Mouse (Mus musculus): ENCODE measurements around the gene Stab2. TPM values are rescaled to one million over a fixed set of nuclear protein-coding genes. Genes with fewer than 3 reads are reported as not detected.
A peak's percentile ranks its signal among the peaks of the same experiment; 100 is the strongest.

The Stab2 gene
- polyA plus RNA-seq, 1 experiment from 2014 or later, result 0.24 TPM

GRCm38 (mm10) chr10:87024884-87025283 lies 17.1 kb upstream of the Stab2 start:
- H3K4me3 ChIP-seq (ENCODE audit: low read depth, low read length), result no peak overlapping the region
- 1% methylated on average over 10 of the region's 10 CpGs for WGBS

GRCm38 (mm10) chr10:87020711-87021110 lies 12.9 kb upstream of the Stab2 start:
- 53% methylated on average over 15 of the region's 16 CpGs for WGBS
- no peak for ATAC-seq
- peak; percentile 62 for TF ChIP-seq CTCF (IDR thresholded peaks at IDR 0.05)
- TF ChIP-seq EP300 (IDR thresholded peaks at IDR 0.05), result no peak

More at GRCm38 (mm10) chr10:87024884-87025283, 17.1 kb upstream of the Stab2 start:
- TF ChIP-seq CTCF (IDR thresholded peaks at IDR 0.05) (peak; percentile 97), EP300 (IDR thresholded peaks at IDR 0.05) (no peak)
- H3K27ac ChIP-seq (ENCODE audit: low read length), result no peak overlapping the region
- DNase-seq (ENCODE audit: low spot score) (peak; percentile 93), ATAC-seq (peak; percentile 82)
- no peak overlapping the region for H3K9ac ChIP-seq (replicated peaks; ENCODE audit: low read depth)
- no peaks in the 10 kb centered on the region for H3K4me1 ChIP-seq (ENCODE audit: insufficient read depth, low read depth, low read length)
- no peaks in the 10 kb centered on the region for H3K9me3 ChIP-seq (ENCODE audit: low read length)
- no peaks in the 10 kb centered on the region for H3K36me3 ChIP-seq (ENCODE audit: insufficient read depth, low read length)
- no peak overlapping the region for H3K4me2 ChIP-seq (replicated peaks; ENCODE audit: low read depth, low read length)
- no peaks in the 10 kb centered on the region for H3K27me3 ChIP-seq (replicated peaks; ENCODE audit: insufficient read depth, low read length)

GRCm38 (mm10) chr10:87018876-87019275 lies 11.1 kb upstream of the Stab2 start:
- 46% methylated on average over 9 of the region's 9 CpGs for WGBS

More at GRCm38 (mm10) chr10:87020711-87021110, 12.9 kb upstream of the Stab2 start:
- Histone ChIP-seq H3K27me3 (replicated peaks; ENCODE audit: insufficient read depth, low read length) (no peaks in the 10 kb centered on the region), H3K4me3 (ENCODE audit: low read depth, low read length) (no peak overlapping the region), H3K9ac (replicated peaks; ENCODE audit: low read depth) (no peak overlapping the region), H3K36me3 (ENCODE audit: insufficient read depth, low read length) (no peaks in the 10 kb centered on the region), H3K4me2 (replicated peaks; ENCODE audit: low read depth, low read length) (no peak overlapping the region), H3K27ac (ENCODE audit: low read length) (no peak overlapping the region), H3K4me1 (ENCODE audit: insufficient read depth, low read depth, low read length) (no peaks in the 10 kb centered on the region), H3K9me3 (ENCODE audit: low read length) (no peaks in the 10 kb centered on the region)
- peak; percentile 45 for DNase-seq (ENCODE audit: low spot score)

GRCm38 (mm10) chr10:87016151-87016692 lies 8.4 kb upstream of the Stab2 start:
- H3K4me2 ChIP-seq (replicated peaks; ENCODE audit: low read depth, low read length), result no peak overlapping the region
- WGBS, result 39% methylated on average over 9 of the region's 9 CpGs
- ATAC-seq, result peak; percentile 71

More at GRCm38 (mm10) chr10:87018876-87019275, 11.1 kb upstream of the Stab2 start:
- H3K27ac ChIP-seq (ENCODE audit: low read length), result no peak overlapping the region
- H3K4me3 ChIP-seq (ENCODE audit: low read depth, low read length), result no peak overlapping the region
- no peak overlapping the region for H3K9ac ChIP-seq (replicated peaks; ENCODE audit: low read depth)
- H3K27me3 ChIP-seq (replicated peaks; ENCODE audit: insufficient read depth, low read length), result no peaks in the 10 kb centered on the region
- DNase-seq (ENCODE audit: low spot score), result no peak
- H3K9me3 ChIP-seq (ENCODE audit: low read length), result no peaks in the 10 kb centered on the region
- H3K36me3 ChIP-seq (ENCODE audit: insufficient read depth, low read length), result no peaks in the 10 kb centered on the region
- H3K4me2 ChIP-seq (replicated peaks; ENCODE audit: low read depth, low read length), result no peak overlapping the region
- no peaks in the 10 kb centered on the region for H3K4me1 ChIP-seq (ENCODE audit: insufficient read depth, low read depth, low read length)
- no peak for ATAC-seq
- TF ChIP-seq CTCF (IDR thresholded peaks at IDR 0.05), result no peak
- no peak for TF ChIP-seq EP300 (IDR thresholded peaks at IDR 0.05)

GRCm38 (mm10) chr10:87015403-87015802 lies 7.6 kb upstream of the Stab2 start:
- Histone ChIP-seq H3K4me1 (ENCODE audit: insufficient read depth, low read depth, low read length) (no peaks in the 10 kb centered on the region), H3K36me3 (ENCODE audit: insufficient read depth, low read length) (no peaks in the 10 kb centered on the region), H3K9ac (replicated peaks; ENCODE audit: low read depth) (no peak overlapping the region), H3K4me3 (ENCODE audit: low read depth, low read length) (no peak overlapping the region), H3K27ac (ENCODE audit: low read length) (no peak overlapping the region), H3K4me2 (replicated peaks; ENCODE audit: low read depth, low read length) (no peak overlapping the region), H3K9me3 (ENCODE audit: low read length) (no peaks in the 10 kb centered on the region), H3K27me3 (replicated peaks; ENCODE audit: insufficient read depth, low read length) (no peaks in the 10 kb centered on the region)
- DNase-seq (ENCODE audit: low spot score), result no peak
- 21% methylated on average over 5 of the region's 5 CpGs for WGBS
- TF ChIP-seq CTCF (IDR thresholded peaks at IDR 0.05), result no peak
- TF ChIP-seq EP300 (IDR thresholded peaks at IDR 0.05), result no peak
- ATAC-seq, result no peak

More at GRCm38 (mm10) chr10:87016151-87016692, 8.4 kb upstream of the Stab2 start:
- Histone ChIP-seq H3K9me3 (ENCODE audit: low read length) (no peaks in the 10 kb centered on the region), H3K27ac (ENCODE audit: low read length) (no peak overlapping the region), H3K36me3 (ENCODE audit: insufficient read depth, low read length) (no peaks in the 10 kb centered on the region), H3K4me3 (ENCODE audit: low read depth, low read length) (no peak overlapping the region), H3K9ac (replicated peaks; ENCODE audit: low read depth) (no peak overlapping the region), H3K27me3 (replicated peaks; ENCODE audit: insufficient read depth, low read length) (no peaks in the 10 kb centered on the region), H3K4me1 (ENCODE audit: insufficient read depth, low read depth, low read length) (no peaks in the 10 kb centered on the region)
- peak; percentile 40 for DNase-seq (ENCODE audit: low spot score)
- TF ChIP-seq CTCF (IDR thresholded peaks at IDR 0.05) (no peak), EP300 (IDR thresholded peaks at IDR 0.05) (no peak)

- ATAC-seq, result peak; percentile 52
- Histone ChIP-seq H3K9me3 (ENCODE audit: low read length) (no peaks in the 10 kb centered on the region), H3K9ac (replicated peaks; ENCODE audit: low read depth) (no peak overlapping the region), H3K4me3 (ENCODE audit: low read depth, low read length) (no peak overlapping the region), H3K4me2 (replicated peaks; ENCODE audit: low read depth, low read length) (no peak overlapping the region), H3K27ac (ENCODE audit: low read length) (no peak overlapping the region), H3K4me1 (ENCODE audit: insufficient read depth, low read depth, low read length) (no peaks in the 10 kb centered on the region), H3K27me3 (replicated peaks; ENCODE audit: insufficient read depth, low read length) (no peaks in the 10 kb centered on the region), H3K36me3 (ENCODE audit: insufficient read depth, low read length) (no peaks in the 10 kb centered on the region)
- peak; percentile 42 for DNase-seq (ENCODE audit: low spot score)
- TF ChIP-seq EP300 (IDR thresholded peaks at IDR 0.05) (peak; percentile 31; the same call in 1 of the 2 replicates), CTCF (IDR thresholded peaks at IDR 0.05) (no peak)
- WGBS, result 42% methylated on average over 7 of the region's 7 CpGs
These were observed 6.7 kb upstream of the Stab2 start for GRCm38 (mm10) chr10:87014391-87014965.

Measured in lung, postnatal 0 days (tissue).